Mouse (Mus musculus): ENCODE data around the gene Samhd1.

DNA sequence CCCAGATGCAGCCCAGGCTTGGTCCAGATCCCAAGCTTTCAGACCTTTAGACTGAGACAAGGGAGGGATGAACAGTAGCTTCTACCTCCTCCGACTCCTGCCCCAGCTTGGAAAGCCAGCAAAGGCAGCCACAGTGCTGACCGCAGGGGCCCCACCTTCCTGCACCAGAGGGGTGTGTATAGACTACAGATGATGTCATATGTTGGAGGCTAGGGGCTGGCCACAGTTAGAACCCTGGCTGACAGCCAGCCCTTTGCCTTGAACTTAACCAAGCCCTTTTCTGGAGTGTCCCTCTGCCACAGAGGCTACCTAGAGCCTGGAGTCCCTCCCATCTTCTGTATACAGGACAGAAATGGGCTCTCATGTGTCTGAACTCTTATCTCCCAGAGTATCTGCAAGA is 63.5 kb downstream of the Samhd1 start:
- TF ChIP-seq CTCF (IDR thresholded peaks at IDR 0.05; ENCODE audit: low read depth, low read length) (no peak), POLR2A (IDR thresholded peaks at IDR 0.05; ENCODE audit: extremely low read depth, insufficient read depth, low read length) (no peak)
